Mouse (Mus musculus): ENCODE measurements around the gene Pign.

The Pign gene

DNA sequence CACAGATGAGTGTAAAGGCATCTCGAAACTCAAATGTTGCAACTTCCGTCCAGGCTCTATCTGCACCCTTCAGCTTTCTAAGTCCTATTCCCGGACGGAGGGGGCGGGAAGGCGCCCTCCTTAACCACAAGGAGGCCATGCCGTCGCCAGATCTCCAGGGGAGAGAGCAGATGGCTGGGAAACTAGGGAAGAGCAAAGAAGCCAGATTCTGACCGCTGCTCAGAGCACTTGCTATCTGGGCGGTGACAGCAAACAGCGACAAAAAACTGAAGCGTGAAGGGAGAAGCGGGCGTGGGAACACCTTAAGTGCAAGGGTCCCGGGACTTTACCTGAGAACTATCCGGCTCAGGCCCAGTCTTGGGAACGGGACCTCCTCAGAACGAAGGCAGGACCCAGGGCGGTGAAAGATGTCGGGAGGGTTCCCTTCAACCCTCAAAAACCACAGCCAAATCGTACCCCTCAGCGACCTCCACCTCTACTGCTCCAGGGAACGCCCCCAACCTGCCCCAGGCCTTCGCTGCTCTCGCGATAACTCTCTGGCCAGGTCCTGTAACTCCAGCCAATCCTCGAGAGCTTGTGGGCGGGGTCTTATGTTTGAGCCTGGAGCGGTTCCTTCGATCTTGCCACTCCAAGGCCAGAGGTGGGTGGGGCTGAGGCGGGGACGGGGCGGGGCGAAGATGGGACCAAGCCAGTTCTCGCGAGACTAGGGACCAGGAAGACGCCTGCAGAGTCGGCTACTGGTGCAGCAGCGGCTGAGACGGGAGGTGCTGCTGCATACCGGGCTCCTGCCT, at the start of gene Pign, which contains the start of gene Relch:
Gene Pign (minus strand): TSS at position 507 of the 791 bp plus-strand sequence.
Gene Relch (plus strand): TSS at position 691 of the 791 bp plus-strand sequence.
- DNase-seq (ENCODE audit: low read depth, low spot score): peak; percentile 97

DNA sequence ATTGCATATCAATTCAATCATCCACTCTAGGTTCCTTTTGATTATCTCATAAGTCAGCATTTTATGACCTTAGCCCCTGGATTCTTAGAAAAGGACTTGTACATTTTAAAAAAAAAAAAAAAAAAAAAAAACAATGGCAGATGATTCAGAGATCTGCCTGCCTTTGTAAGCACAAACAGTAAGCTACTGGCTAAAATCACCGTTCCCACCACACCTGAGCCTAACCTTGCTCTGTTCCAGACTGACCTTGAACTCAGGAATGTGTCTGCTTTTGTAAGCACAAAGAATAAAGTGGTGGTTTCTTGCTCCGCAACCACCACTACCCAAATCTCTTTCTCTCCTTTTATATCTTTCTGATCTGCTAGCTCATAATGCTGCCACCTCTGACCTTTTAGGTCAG, 49.3 kb upstream of the Pign start:
- no peak for DNase-seq (ENCODE audit: low read depth, low spot score)

DNA sequence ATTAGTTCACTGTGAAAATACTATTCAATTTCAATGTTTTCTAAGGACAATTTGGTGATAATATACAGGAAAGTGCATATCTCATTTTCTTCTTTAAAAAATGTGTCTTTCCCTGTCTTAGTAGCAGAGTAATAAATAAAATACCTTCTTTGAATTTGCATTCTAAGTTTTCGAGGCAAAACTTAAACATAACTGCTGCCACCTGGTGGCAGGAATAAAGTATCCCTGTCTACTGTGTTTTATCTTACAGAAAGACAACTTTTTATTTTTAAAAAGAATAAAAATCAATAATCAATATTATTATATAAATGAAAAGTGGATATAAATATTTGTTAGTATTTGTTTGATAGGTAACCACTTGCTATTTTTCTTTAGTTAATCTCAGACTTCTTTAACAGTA, 47.8 kb upstream of the Pign start:
- no peak for DNase-seq (ENCODE audit: low read depth, low spot score)

DNA sequence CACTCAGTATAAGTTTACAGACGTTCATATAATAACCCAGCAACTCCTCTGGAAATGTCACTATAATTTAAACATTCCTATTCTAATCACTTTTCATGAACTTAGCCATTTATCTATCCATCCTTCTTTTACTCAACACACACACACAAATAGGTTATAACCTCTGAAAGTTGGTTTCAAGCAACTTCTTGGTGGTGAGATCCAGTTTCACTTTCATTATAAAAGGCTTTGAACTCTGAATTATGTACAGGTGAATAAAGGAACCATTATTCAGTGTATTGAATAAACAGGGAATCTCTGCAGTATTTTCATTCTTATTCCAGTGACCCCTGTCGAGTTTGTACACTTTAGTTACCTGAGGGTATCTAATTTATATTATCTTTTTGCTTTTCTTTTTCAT, 45.9 kb upstream of the Pign start:
- DNase-seq (ENCODE audit: low read depth, low spot score): no peak

DNA sequence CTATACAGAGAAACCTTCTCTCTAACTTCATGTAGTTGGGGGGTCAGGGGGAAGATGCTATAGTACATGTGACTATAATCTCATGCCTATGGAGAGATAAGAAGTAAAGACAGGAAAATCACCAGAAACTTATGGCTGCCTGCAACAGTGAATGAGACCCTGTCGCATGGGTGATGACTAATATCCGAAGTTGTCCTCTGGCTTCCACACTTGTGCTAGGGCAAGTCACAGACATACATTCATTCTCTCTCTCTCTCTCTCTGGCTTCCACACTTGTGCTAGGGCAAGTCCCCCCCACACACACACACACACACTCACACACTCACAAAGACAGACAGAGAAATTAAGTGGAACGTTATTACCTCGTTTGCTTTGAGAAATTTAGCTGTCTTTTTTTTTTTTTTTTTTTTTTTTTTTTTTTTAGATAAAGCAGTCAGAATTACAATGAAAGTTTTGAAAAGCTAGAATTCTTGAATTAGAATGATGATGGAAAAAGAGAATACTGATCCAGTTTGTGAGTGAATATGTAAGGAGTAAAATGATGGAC, 37.6 kb upstream of the Pign start:
- no peak for DNase-seq (ENCODE audit: low read depth, low spot score)

DNA sequence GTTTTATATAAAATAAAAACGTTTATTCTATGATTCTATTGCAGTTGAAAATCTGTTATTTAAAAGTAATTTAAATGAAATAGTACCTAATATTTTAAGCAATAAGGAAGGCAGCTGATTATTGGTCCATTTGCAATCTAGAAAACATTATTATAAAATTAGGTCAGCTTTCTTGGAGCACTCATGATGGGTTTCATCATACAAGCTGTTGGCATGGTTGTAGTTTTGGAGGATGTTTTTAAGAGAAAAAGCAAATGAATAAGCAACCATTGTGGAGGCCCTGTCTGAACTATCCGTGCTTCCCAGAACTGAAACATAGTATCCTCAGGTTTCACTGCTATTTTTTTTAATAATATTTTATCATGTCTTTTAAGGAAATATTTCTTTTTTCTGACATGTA, 32.1 kb upstream of the Pign start:
- no peak for DNase-seq (ENCODE audit: low read depth, low spot score)

DNA sequence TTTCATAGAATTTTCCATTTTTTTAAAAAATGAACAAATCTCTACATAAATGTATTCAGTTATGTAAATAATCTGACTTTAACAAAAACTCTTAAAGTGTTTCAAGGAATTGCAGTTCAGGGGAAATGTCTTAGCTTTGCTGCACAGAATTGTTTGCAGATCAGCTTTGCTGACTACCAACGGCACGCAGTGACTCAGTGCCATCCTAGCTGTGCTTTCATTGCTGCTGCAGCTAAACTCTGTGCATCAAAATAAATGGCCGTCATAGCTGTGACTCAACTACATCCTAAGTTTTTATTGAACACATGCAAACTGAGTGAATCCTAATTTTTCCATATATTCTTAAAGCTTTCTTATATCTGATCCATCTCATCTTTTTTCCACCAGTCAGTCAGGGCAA, 22.0 kb upstream of the Pign start:
- no peak for DNase-seq (ENCODE audit: low read depth, low spot score)

DNA sequence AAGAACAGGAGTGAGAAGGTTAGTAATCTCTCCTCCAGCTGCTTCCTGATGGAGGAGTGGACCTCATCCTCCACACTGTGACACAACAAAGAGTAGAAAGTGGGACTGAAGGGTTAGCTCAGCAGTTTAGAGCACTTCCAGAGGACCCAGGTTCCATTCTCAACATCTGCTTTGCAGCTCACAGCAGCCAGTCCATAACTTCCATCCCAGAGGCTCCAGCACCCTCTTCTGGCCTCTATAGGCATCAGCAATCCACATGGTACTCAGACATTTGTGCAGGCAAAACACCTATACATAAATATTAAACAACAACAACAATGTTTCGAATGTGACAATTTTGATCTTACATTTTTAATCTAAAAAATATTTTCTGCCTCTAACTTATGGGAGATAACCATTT, 17.1 kb upstream of the Pign start:
- DNase-seq (ENCODE audit: low read depth, low spot score): no peak

DNA sequence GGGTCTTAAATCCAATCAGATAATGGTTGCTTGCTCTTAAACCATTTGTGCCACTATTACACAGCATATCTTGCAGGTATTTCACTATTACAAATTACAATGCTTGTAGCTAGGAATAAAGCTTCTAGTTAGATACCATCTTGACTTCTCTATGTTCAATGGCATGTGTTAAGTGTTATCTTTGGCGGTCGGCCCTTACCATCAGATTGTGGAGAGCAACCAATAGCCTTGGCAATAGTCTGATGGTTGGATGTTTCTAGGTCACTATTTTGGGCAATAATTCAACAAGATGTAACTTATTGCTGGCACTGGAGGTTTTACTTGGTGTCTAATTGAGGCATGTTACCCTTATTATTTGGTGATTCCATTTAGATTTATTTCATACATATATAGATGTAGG, 11.3 kb upstream of the Pign start:
- DNase-seq (ENCODE audit: low read depth, low spot score): no peak

DNA sequence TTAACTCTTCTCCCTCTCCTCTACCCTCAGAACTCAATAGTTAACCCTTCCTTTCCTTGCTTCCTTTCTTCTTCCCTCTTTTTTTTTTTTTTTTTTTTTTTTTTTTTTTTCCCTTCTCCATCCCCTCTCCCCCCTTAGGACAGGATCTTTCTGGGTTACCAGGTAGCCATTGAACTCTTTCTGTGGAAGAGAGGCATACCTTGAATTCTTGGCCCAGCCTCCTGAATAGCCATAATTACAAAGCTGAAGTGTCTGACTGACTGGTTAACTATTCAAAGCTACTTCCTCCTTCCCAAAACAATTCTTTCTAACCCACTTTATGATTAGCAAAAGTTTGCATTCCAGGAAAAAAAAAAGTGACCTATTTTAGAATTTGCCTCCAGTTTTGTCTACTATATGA, 6.2 kb upstream of the Pign start:
- DNase-seq (ENCODE audit: low read depth, low spot score): no peak

DNA sequence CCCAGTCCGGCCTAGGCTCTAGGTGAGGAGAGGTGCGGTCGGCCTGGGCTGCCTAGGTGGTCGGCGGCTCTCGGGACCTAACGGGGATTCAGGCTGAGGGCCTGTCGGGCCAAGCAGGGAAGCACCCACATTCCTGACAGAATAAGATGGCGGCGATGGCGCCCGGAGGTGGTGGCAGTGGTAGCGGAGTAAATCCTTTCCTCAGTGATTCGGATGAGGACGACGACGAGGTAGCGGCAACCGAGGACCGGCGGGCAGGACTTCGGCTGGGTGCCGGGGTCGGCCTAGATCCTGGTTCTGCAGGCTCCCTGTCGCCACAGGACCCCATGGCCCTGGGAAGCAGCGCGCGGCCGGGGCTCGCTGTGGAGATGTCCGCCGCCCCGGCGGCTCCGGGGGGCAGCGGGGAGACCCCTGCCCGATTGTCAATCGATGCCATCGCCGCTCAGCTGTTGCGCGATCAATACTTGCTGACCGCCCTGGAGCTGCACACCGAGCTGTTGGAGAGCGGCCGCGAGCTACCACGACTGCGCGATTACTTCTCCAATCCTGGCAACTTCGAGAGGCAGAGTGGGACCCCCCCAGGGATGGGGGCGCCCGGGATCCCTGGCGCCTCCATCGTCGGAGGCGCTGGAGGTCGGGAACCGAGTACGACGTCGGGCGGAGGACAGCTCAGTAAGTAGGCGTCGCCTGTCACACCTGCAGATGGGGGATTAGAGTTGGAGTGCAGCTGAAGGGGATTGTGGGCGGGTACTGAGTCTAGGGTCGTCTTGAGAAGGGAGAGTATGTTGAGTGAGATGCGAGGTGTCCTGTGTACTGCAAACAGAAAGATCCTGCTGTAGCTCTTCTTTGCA, 710 bp upstream of the Pign start:
- no peak for DNase-seq (ENCODE audit: low read depth, low spot score)

DNA sequence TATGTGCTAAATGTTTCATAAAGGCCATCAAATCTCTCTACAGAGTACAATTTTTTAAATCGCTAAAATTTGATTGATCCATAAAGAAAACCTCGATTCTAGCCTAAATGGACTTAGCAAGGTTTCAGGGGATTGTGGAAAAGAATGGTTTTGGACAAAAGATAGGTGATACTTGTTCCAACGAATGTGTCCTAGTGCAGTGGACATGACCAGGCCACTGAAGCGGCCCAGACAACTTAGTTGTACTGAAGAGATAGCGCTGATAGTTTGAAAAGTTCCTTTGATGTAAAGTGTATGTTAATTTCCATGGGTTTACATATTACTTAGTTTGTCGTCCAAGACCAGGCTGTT, 682 bp downstream of the Pign start:
- DNase-seq (ENCODE audit: low read depth, low spot score): no peak

DNA sequence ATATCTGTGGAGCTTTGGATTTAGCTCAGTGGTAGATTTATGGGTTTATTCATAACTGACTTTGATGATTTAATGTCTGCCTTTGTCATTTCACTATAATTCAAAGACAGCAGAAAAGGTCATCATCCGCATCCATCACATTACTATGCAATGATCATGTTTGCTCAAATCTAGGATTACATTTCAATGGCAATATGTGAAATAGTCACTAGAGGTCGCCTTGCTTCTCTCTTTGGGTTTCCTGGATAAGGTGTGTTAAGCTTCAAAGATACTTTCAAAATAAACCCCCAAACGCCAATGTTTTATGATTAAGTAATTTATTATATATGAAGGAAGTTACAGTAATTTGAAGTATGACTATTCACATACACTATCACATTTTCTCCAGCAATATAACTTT, 3.5 kb downstream of the Pign start:
- peak; percentile 14 for DNase-seq (ENCODE audit: low read depth, low spot score)

DNA sequence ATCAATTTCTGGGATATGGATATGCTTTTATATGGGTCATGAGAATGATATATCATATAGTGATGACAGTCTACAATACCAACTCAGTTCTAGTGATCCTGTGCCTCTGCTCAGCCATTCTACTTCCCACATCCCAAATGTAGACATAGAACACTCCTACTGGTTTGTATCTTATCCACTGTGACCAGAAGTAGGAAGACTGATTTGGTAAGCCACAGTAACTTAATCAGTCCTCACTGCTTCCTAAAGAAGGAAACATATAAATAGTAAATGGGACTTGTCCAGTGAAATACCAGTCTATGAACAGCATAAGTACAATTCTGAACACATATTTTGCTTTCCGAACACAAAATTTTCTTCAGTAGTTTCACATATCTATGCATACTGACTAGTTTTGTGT, 9.5 kb downstream of the Pign start:
- DNase-seq (ENCODE audit: low read depth, low spot score): no peak

DNA sequence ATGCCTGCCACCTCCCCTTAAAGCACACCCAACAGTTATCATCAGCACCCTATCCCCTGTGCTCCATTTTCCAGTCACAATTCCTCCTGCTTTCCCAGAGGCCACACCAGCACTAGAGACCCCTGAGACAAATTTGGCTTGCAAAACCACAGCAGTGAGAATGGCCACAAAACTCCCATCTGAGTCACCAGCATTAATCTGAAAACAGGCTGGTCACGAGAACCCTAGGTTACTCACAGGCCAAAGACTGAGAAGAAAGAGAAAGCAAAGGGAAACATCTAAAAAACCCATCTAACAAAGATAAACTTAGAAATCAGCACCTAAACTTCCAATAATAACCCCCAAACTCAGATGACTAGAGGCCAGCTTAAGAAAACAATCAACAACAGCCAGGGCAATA, 12.8 kb downstream of the Pign start:
- DNase-seq (ENCODE audit: low read depth, low spot score): no peak

DNA sequence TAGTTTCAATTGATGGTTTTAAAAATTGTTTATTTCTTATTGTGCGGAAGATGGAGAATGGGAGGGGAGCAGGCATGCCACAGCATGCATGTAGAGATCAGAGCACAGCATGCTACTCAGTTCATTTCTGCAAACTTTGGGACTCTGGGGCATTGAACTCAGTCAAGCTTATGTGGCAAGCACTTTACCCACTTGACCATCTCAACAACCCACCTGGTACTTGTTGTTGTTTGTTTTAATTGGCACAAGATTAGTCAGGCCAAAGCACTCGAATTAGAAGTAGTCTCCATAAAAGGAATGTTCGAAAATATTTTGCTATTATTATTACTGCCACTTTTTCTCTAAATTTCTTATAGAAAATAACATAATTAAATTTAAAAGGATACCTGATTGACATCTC, 19.4 kb downstream of the Pign start:
- no peak for DNase-seq (ENCODE audit: low read depth, low spot score)

DNA sequence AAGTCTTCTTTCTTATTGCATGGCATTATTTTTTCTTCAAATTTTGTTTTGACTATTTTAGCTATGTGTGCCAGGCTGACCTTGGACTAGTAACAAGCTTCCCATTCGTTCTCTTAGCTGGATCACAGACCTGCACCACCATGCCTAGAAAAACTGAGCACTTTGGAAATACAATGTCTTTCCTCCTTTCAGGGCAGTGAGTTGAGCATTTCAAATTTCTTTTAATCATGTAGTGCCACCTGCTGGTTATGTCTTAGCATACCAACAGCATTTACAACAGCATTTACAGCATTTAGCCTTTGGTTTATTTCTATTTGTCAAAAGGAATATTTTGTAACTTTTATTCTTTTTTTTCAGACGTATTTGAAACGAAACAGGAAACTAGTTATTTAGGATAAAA, 33.0 kb downstream of the Pign start:
- peak; percentile 43 for DNase-seq (ENCODE audit: low read depth, low spot score)

DNA sequence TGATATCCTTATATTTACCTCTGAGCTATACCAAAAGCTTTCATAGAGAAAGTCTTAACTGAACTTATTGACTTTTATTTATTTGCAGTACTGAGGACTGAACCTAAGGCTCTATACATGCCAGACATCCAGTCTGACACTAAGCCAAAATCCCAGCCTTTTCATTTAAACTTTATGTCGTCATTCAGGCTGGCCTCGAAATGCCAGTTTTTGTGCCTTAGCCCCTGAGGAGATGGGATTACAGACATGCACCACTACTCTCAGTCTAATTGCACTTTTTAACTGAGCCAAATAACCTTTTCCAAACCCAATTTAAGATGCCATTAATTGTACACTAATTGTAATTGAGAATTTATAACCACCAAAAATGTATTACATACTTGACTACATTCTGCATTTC, 73.8 kb downstream of the Pign start:
- DNase-seq (ENCODE audit: low read depth, low spot score): no peak

DNA sequence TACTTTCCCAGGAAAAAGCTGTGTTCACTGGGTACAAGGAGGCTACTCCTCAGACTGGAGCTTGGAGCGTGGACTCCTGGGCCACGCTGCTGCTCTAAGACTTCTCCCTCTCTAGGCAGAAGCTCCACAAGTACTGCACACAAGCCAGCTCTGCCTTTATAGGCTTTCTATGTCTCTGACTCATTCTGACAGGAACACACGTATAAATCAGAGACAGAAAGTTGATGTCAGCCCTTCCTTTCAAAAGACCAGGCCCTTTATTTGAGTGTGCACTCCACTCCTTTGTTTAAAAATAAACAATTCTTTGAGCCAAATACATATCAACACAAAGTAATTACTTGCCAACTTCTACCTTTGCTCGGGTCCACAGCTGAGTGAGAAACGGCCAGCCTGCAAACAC, 74.8 kb downstream of the Pign start:
- DNase-seq (ENCODE audit: low read depth, low spot score): no peak

DNA sequence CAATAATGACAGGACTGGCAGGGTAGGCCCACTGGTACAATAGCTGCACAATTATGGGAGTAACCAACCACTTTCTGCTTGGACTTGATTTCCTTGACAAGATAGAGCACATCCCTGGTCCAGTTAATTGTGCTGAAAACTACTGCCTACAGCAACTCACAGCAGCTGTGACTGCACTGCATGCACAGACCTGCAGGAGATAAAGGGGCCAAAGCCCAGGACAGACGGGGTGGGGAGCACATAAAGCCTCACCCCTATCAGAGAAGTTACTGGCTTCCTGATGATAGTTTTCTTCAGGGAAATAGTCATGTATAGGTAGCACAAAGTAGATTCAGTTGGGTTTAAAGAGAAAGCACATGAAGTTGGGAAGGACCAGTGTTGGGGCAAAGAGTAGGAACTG, 80.7 kb downstream of the Pign start:
- DNase-seq (ENCODE audit: low read depth, low spot score): no peak

DNA sequence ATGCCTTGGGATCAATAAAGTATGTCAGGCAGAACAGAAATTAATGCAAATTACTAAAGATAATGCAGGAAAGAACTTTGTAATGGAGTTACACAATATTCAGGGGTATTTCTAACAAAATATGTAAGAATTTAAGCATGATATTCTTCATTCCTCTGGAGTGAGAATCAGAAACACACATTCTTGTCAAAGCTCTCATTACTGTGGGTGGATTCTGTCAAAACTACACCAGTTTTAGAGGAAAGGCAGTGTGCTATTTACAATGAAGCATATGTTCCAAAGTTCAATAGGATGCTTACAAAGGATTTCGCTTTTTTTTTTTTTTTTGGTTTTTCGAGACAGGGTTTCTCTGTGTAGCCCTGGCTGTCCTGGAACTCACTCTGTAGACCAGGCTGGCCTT, 82.6 kb downstream of the Pign start:
- no peak for DNase-seq (ENCODE audit: low read depth, low spot score)

DNA sequence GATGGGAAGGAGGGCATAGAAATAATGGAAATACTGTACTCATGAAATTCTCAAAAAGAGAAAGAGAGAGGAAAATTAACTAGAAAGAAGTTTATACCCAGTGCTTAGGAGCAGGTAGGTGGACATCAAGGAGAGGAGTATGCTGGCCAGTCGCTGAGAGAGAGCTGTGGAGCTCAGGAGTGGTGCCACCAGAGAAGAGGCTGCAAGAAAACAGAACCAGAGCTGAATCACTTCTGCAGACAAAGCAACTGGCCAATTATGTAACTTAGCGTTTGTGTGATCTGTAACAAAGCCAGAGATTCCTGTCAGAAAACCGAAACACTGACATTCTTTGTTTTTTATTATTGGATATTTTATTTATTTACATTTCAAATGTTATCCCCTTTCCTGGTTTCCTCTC, 97.4 kb downstream of the Pign start:
- DNase-seq (ENCODE audit: low read depth, low spot score): no peak

DNA sequence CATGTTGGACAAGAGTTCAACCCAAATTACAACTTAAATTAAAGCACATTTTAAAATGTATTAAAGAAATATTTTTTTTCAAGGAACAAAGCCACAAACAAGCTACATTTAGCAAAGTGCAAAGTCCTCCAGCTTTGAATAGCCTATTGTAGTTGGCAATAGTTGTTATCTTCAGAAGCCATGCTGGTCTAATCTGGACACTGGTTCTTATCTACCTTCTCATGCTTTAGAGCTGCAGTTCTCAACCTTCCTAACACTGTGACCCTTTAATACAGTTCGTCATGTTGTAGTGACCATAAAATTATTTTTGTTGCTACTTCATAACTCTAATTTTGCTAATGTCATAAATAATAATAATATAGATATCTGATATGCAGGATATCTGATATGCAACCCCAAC, 99.2 kb downstream of the Pign start:
- DNase-seq (ENCODE audit: low read depth, low spot score): no peak

Measured in brain, embryonic 18.5 days (tissue).